Mouse (Mus musculus): ENCODE measurements around the gene Lyg1.

DNA sequence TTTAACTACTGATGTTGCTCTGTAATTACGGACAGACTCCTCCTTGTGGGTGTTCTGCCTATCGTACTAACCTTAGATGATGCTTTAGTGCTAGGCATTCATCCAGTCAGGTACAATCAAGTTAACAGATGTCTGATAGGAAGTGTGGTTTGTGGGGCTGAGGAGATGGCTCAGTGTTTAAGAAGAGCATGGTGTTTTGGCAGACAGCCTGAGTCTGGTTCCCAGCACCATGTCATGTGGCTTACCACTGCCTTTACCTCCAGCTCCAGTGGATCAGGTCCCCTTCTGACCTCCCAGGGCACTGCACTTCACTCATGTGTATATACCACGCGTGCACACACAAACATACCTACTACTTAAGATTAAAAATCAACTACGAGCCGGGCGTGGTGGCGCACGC is 44.4 kb upstream of the Lyg1 start:
- TF ChIP-seq GATA1 (IDR thresholded peaks at IDR 0.05; ENCODE audit: borderline replicate concordance, low read length) (no peak), FLI1 (IDR thresholded peaks at IDR 0.05; ENCODE audit: low read length) (no peak)
